Mouse (Mus musculus): Measurements from ENCODE around the gene 2900026A02Rik. TPM values are rescaled to one million over a fixed set of nuclear protein-coding genes. Genes with fewer than 3 reads are reported as not detected.
"Not testable (repeated sequence)": the region's sequence is repeated elsewhere in the genome, so short reads cannot be mapped to it uniquely, and the experiment has no call there.

The 2900026A02Rik gene
- polyA plus RNA-seq, 1 experiment, result 32.0 TPM

DNA sequence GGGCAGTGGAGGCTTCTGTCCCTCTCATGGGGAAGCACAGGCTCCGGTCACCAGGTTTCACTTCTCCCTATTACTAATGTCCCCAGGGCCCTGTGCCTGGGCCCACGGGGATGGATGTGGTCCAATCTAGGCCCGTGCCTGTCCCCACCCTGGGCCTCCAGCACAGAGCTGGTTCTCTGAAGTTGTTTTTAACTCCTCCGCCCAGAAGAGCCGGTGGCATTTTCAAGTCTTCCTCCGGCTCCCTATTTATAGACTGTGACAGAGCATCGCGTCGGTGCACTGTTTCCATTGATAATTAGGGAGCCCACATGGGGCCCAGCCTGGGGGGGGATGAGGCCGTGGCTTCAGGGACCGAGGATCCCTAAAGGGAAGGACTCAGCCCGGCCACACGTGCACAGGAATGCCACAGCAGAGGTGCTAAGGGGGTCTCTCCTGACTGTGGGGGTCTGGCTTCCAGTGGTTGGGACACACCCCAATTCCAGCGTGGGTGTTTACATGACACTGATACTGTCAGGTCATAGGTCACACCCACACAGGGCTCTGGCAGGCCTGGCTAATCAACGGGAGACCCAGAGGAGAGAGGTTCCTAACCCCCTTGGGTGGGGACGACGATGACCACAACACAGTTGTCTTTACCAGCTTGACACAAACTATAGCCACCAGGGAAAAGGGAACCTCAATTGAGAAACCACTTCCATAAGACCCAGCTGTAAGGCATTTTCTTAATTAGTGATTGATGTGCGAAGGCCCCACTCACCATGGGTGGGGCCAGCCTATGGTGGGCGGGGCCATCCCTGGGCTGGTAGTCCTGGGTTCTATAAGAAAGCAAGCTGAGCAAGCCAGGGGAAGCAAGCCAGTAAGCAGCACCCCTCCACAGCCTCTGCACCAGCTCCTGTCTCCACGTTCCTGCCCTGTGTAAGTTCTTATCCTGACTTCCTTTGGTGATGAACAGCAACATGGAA lies 106.5 kb downstream of the 2900026A02Rik start:
- 27% methylated on average over 20 of the region's 20 CpGs for WGBS
- Histone ChIP-seq H3K4me1 (ENCODE audit: control insufficient read depth, insufficient read depth, low read length) (peaks cover 21% of the 10 kb centered on the region), H3K4me3 (replicated peaks; ENCODE audit: extremely low read depth, low read depth, low read length) (no peak overlapping the region)
- DNase-seq, result no peak
- TF ChIP-seq POLR2A (IDR thresholded peaks at IDR 0.05; ENCODE audit: borderline replicate concordance, extremely low read depth, low read depth, low read length) (no peak), CTCF (IDR thresholded peaks at IDR 0.05; ENCODE audit: insufficient read depth, low read length) (no peak)

DNA sequence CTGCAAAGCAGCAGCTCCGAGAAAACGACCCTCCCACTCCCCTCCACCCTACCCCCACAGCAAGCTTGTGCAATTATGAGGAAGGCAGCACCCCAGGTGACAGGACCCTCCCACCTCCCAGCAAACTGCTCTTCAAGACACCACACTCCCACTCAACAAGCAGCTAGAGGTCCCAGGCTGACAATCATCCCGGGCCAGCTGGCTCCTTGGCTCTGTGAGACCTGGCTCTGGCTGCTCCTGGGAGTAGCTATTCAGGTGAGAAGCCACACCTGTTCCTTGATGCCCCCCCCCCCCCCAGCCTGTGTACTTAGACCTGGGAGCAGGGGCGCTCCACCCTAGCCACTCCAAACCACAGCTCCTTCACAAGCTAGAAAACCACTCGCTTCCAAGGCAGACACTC lies 107.9 kb downstream of the 2900026A02Rik start:
- H3K4me1 ChIP-seq (ENCODE audit: control insufficient read depth, insufficient read depth, low read length), result peaks cover 16% of the 10 kb centered on the region
- no peak for DNase-seq
- 32% methylated on average over 5 of the region's 5 CpGs for WGBS

DNA sequence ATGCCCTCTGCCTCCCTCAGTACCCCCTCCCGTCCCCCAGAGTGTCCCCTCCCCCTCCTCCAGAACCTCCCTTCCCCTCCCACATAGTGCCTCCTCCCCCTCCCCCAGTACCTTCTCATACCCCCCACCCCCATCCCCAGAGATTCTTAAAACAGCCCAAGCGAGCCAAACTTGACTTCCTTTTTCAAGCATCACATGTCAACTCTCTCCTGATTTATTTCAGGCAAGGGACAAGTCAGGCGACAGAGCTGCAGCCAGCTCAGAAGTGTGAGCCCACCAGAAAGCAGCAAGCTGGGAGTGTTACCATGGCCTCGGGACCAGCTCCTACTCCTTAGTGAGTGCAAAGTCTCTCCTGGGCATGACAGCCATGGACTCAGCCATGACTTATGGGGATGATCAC lies 109.7 kb downstream of the 2900026A02Rik start:
- 16% methylated on average over 4 of the region's 4 CpGs for WGBS
- peaks cover 16% of the 10 kb centered on the region for H3K4me1 ChIP-seq (ENCODE audit: control insufficient read depth, insufficient read depth, low read length)
- DNase-seq, result no peak
- no peak overlapping the region for H3K4me3 ChIP-seq (replicated peaks; ENCODE audit: extremely low read depth, low read depth, low read length)
- TF ChIP-seq CTCF (IDR thresholded peaks at IDR 0.05; ENCODE audit: insufficient read depth, low read length), result no peak
- no peak for TF ChIP-seq POLR2A (IDR thresholded peaks at IDR 0.05; ENCODE audit: borderline replicate concordance, extremely low read depth, low read depth, low read length)

More for the DNA sequence above, 107.9 kb downstream of the 2900026A02Rik start:
- TF ChIP-seq CTCF (IDR thresholded peaks at IDR 0.05; ENCODE audit: insufficient read depth, low read length), result no peak
- H3K4me3 ChIP-seq (replicated peaks; ENCODE audit: extremely low read depth, low read depth, low read length), result no peak overlapping the region

DNA sequence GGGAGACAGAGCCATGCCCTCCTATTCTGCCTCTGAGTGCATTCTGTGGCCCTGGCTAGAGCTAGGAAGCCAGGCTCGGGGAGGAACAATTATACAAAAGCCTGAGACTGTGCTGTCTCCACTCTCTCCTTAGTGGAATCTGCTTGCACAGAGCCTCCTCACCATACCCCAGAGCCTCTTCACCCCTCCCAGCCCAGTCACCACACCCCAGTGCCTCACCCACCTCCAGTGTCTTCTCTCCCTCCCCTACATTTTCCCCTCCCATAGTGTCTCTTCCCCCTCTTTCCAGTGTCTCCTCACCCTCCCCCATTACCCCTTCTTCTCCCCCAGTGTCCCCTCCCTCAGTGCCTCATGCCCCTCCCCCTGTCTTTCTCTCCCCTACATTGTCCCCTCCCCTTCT lies 110.1 kb downstream of the 2900026A02Rik start:
- WGBS, result 10% methylated on average over 1 of the region's 1 CpGs
- H3K4me1 ChIP-seq (ENCODE audit: control insufficient read depth, insufficient read depth, low read length), result peaks cover 16% of the 10 kb centered on the region
- TF ChIP-seq CTCF (IDR thresholded peaks at IDR 0.05; ENCODE audit: insufficient read depth, low read length) (no peak), POLR2A (IDR thresholded peaks at IDR 0.05; ENCODE audit: borderline replicate concordance, extremely low read depth, low read depth, low read length) (no peak)

DNA sequence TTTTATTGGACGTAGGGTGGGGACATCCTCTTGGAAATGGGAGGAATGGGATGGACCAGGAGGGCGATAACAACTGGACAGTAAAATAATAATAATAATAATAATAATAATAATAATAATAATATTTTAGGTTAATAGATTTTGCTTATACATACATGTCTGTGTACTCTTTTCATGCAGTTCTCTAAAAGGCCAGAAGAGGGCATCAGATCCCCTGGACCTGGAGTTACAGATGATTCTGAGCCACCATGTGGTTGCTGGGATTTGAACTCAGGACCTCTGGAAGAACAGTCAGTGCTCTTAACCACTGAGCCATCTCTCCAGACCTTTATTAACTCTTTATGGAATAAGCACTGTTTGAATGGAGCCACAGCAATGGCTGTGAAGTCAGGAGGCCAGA lies 111.4 kb downstream of the 2900026A02Rik start:
- not testable (repeated sequence) for H3K4me3 ChIP-seq (replicated peaks; ENCODE audit: extremely low read depth, low read depth, low read length); DNase-seq
- H3K4me1 ChIP-seq (ENCODE audit: control insufficient read depth, insufficient read depth, low read length), result peaks cover 15% of the 10 kb centered on the region
- WGBS, result 88% methylated on average over 2 of the region's 2 CpGs
- peak; percentile 27; the same call in 1 of the 2 replicates for TF ChIP-seq CTCF (IDR thresholded peaks at IDR 0.05; ENCODE audit: insufficient read depth, low read length)

More for the DNA sequence above, 110.1 kb downstream of the 2900026A02Rik start:
- no peak for DNase-seq
- no peak overlapping the region for H3K4me3 ChIP-seq (replicated peaks; ENCODE audit: extremely low read depth, low read depth, low read length)

DNA sequence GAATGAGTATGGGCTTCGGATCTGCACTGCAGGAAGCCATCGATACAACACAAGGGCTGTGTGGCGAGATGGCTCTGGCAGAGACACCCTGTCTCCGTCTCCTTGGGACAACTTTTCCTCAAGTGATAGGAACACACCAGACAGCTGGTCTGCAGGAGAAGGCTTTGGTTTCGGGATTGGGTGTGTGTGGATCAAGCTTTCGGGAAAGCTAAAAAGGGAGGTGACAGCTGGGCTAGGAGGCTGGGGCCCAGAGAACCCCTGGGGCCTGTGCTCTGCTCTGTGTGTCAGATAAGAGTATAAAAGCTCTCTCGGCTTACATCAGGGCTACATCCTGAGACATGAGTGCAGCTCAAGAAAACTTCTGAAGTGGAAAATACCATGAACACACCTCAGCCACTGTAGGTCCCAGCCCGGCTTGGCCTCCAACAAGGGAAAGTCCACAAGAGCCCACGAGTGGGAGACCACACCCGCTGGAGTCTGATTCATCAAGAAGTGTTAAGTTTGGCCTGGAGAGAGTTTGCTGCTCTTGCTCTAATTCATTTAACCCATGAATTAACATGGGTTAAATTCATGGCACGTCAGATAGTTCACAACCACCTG lies 112.8 kb downstream of the 2900026A02Rik start:
- TF ChIP-seq CTCF (IDR thresholded peaks at IDR 0.05; ENCODE audit: insufficient read depth, low read length), result no peak
- TF ChIP-seq POLR2A (IDR thresholded peaks at IDR 0.05; ENCODE audit: borderline replicate concordance, extremely low read depth, low read depth, low read length), result no peak
- Histone ChIP-seq H3K4me1 (ENCODE audit: control insufficient read depth, insufficient read depth, low read length) (peaks cover 9% of the 10 kb centered on the region), H3K4me3 (replicated peaks; ENCODE audit: extremely low read depth, low read depth, low read length) (no peak overlapping the region)
- no peak for DNase-seq
- WGBS, result 58% methylated on average over 11 of the region's 11 CpGs

DNA sequence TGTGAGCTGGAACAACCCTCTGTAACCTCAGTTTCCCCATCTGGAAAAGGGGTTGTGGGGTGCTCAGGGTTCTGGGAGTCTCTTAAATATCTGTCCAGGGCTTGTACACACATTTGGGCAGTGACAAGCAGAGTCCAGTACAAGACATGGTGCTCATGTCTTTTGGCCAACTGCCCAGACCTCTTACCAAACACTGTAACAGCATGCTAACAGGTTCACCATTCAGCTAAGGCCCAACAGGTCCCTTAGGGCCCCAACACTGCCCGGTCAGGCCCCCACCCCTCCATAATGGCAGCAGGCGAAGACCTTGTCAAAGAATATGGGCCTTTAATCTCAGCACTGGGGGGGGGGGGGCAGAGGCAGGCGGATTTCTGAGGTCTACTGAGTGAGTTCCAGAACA lies 113.3 kb downstream of the 2900026A02Rik start:
- no peak for DNase-seq
- WGBS, result 57% methylated on average over 3 of the region's 3 CpGs

DNA sequence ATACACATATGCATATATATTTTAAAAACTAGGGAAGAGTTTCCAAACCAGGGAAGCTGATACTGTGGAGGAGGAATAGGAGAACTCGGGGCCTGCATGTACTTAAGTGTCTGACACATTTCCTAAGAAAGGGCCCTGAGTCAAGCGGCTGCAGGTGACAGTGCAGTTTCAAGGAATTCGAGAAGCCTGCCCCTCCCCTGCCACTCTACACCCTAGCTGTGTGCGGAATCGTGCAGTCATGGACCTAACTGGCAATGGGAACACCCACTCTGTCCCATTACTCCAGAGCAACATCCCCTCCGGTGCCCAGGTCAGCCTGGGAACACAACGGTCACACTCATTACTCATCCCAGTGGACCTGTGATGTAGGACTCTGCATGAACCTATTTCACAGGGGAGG lies 114.4 kb downstream of the 2900026A02Rik start:
- DNase-seq, result no peak
- WGBS, result 57% methylated on average over 7 of the region's 7 CpGs
- H3K4me3 ChIP-seq (replicated peaks; ENCODE audit: extremely low read depth, low read depth, low read length), result no peak overlapping the region
- TF ChIP-seq CTCF (IDR thresholded peaks at IDR 0.05; ENCODE audit: insufficient read depth, low read length) (no peak), POLR2A (IDR thresholded peaks at IDR 0.05; ENCODE audit: borderline replicate concordance, extremely low read depth, low read depth, low read length) (no peak)
- H3K4me1 ChIP-seq (ENCODE audit: control insufficient read depth, insufficient read depth, low read length), result peaks cover 7% of the 10 kb centered on the region

More for the DNA sequence above, 113.3 kb downstream of the 2900026A02Rik start:
- TF ChIP-seq CTCF (IDR thresholded peaks at IDR 0.05; ENCODE audit: insufficient read depth, low read length) (no peak), POLR2A (IDR thresholded peaks at IDR 0.05; ENCODE audit: borderline replicate concordance, extremely low read depth, low read depth, low read length) (no peak)
- Histone ChIP-seq H3K4me3 (replicated peaks; ENCODE audit: extremely low read depth, low read depth, low read length) (no peak overlapping the region), H3K4me1 (ENCODE audit: control insufficient read depth, insufficient read depth, low read length) (peaks cover 8% of the 10 kb centered on the region)

DNA sequence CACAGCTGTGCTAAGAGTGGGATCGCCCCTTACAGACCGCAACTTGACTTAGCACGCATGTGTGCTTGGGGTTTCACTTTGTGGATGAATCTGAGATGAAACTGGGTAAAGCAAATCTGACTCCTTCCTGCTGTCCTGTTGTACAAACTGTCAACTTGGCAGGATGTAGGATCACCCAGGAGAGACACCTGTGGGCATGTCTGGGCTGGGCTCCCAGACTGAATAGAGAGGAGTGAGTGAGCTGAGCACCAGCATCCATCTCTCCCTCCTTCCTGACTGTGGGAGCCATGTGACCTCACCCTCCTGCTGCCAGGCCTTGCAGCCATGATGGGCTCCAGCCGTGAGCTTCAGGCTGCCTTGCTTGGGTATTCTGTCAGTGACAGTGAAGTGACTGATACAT lies 115.6 kb downstream of the 2900026A02Rik start:
- no peak for DNase-seq
- Histone ChIP-seq H3K4me3 (replicated peaks; ENCODE audit: extremely low read depth, low read depth, low read length) (no peak overlapping the region), H3K4me1 (ENCODE audit: control insufficient read depth, insufficient read depth, low read length) (peaks cover 7% of the 10 kb centered on the region)
- no peak for TF ChIP-seq CTCF (IDR thresholded peaks at IDR 0.05; ENCODE audit: insufficient read depth, low read length)
- no peak for TF ChIP-seq POLR2A (IDR thresholded peaks at IDR 0.05; ENCODE audit: borderline replicate concordance, extremely low read depth, low read depth, low read length)
- 83% methylated on average over 4 of the region's 4 CpGs for WGBS

DNA sequence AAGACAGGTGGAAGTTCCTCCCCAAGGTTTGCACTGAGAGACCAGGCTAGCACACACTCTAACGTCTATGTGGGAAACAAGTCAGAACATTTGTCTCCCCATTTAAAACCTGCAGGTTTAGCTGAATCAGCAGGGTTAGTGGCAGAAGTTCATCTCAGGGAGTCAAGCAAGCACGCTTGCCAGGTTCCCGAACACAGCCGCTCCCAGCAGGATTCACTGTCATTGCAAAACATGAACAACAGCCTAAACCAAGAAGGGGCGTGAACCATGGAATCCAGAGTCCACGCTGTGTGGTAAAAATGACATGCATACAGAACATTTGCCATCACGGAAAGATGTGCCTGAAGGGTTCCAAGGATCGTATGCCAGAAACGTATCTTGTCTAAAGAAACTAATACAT lies 116.0 kb downstream of the 2900026A02Rik start:
- Histone ChIP-seq H3K4me3 (replicated peaks; ENCODE audit: extremely low read depth, low read depth, low read length) (no peak overlapping the region), H3K4me1 (ENCODE audit: control insufficient read depth, insufficient read depth, low read length) (peaks cover 8% of the 10 kb centered on the region)
- 74% methylated on average over 9 of the region's 9 CpGs for WGBS
- TF ChIP-seq POLR2A (IDR thresholded peaks at IDR 0.05; ENCODE audit: borderline replicate concordance, extremely low read depth, low read depth, low read length) (no peak), CTCF (IDR thresholded peaks at IDR 0.05; ENCODE audit: insufficient read depth, low read length) (no peak)
- DNase-seq, result no peak
